Mouse (Mus musculus) heart, postnatal 36 days (tissue): ENCODE measurements around the gene 9530003J23Rik. TPM values are rescaled to one million over a fixed set of nuclear protein-coding genes. Genes with fewer than 3 reads are reported as not detected.

ENCODE experiments used
- DNase-seq, 2 experiments: peaks; one replicate each; pipeline ENCODE4 v3.0.0; 2021 to 2022
- intact Hi-C: fragments of 180-260 bp; cut with DNase I; formaldehyde crosslinking; loops from one replicate; pipeline ENCODE4 v1.15.1; 2025
- total RNA-seq, 2 experiments: library from RNA; stranded (reverse); gene quantifications; 2 replicates each; pipeline ENCODE4 v1.2.3; 2021

9530003J23Rik gene
- total RNA-seq, 2 experiments from 2014 or later, result not detected

- intact Hi-C loops, result no loop called here
These were observed 42.8 kb downstream of the 9530003J23Rik start for GRCm38 (mm10) chr10:117195748-117196147.

DNA sequence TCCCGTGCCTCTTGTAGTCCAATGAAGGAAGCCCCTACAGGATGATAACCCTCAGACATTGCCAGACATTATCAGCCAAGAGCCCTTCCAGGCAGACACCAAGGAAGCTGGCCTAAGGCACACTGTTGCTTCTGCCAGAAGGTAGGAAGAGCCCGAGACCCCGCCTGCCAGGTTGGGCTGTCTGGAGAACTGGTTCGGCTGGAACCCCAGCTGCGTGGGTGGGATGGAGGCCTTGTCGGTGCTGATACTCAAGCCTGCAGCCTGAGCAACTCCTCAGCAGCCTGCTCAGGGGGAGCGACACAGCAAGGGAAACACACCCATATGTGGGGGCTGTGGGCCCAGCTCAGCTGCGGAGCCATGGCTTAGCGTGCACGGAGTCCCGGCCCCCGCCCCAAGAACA is 43.5 kb downstream of the 9530003J23Rik start:
- intact Hi-C loops, result no loop called here

More at GRCm38 (mm10) chr10:117195748-117196147, 42.8 kb downstream of the 9530003J23Rik start:
- DNase-seq, result no peak

DNA sequence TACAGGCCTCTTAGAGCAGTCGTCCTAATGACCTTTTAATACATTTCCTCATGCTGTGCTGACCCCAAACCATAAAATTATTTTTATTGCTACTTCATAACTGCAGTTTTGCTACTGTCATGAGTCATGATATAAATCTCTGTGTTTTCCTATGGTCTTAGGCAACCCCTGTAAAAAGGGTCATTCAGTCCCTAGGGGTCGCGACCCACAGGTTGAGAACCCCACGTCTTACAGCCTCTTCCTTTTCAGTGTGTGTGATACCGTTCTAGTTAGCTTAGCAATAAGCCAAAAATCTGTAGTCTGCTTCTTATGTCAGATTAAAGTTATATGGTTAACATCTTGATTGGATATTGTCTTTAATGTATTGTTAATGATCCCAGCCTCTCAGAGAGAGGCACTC is 45.1 kb downstream of the 9530003J23Rik start:
- no peak for DNase-seq
- intact Hi-C loops, result no loop called here

More for the DNA sequence above, 43.5 kb downstream of the 9530003J23Rik start:
- no peak for DNase-seq

GRCm38 (mm10) chr10:117185399-117186089 is 53.0 kb downstream of the 9530003J23Rik start:
- no peak for DNase-seq
- intact Hi-C loops, result no loop called here

Other genes with a start within 250 kb of the 9530003J23Rik start
- gene Lrrc10, start 193.4 kb downstream of the 9530003J23Rik start, total RNA-seq, result 100 to 1,000 TPM; 168 to 289 TPM
- 100 to 1,000 TPM; 132 to 137 TPM for gene Cct2, start 174.9 kb downstream of the 9530003J23Rik start, total RNA-seq
- gene Frs2, start 90.2 kb downstream of the 9530003J23Rik start, total RNA-seq, result 10 to 100 TPM; 16.2 to 17.7 TPM
- 10 to 100 TPM; 28.3 to 28.8 TPM for gene Yeats4, start 14.2 kb downstream of the 9530003J23Rik start, total RNA-seq
- gene Lyz2, start 43.6 kb upstream of the 9530003J23Rik start, total RNA-seq, result 100 to 1,000 TPM; 148 to 201 TPM
- gene Lyz1, start 54.2 kb upstream of the 9530003J23Rik start, total RNA-seq, result 10 to 100 TPM; 14.0 to 16.1 TPM
- gene Cpsf6, start 141.3 kb upstream of the 9530003J23Rik start, total RNA-seq, result 10 to 100 TPM; 30.0 to 33.7 TPM